Mouse (Mus musculus) neutrophil, adult 83 days (primary cell): ENCODE results near the gene Gsdmc4. TPM values are rescaled to one million over a fixed set of nuclear protein-coding genes. Genes with fewer than 3 reads are reported as not detected.

Source experiments
- total RNA-seq, 2 experiments: library from RNA; stranded (reverse); gene quantifications; one replicate each; pipeline ENCODE4 v1.2.4; 2023

Gsdmc4 gene
- not detected for total RNA-seq

GRCm38 (mm10) chr15:63912197-63912596 lies at the start of gene Gsdmc4:
TSS of gene Gsdmc4 (minus strand) at chr15:63912297.

GRCm38 (mm10) chr15:63878458-63878857 lies 33.6 kb downstream of the Gsdmc4 start, which contains the start of gene Gsdmc3:
TSS of gene Gsdmc3 (minus strand) at chr15:63878558.

Other genes starting within 250 kb of the Gsdmc4 start
- not detected for gene Gsdmc2, start 67.1 kb downstream of the Gsdmc4 start, total RNA-seq
- gene Gsdmc3, start 33.7 kb downstream of the Gsdmc4 start, total RNA-seq = under 1 TPM in 1 of 2 experiments, not detected in 1; 0.15 TPM
- gene Fam49b, start 148.2 kb upstream of the Gsdmc4 start, total RNA-seq = 100 to 1,000 TPM; 371 to 398 TPM